Comparison of ENCODE assay signal across 30 mouse cellular contexts in genomic region chr10:46936248-46936970, GRCm38 (mm10).
DNase-seq lines count a peak whose midpoint lies in the region; ATAC-seq and TF ChIP-seq lines count a peak whose summit lies in the region.
"Had no signal": no experiment of that assay in that cellular context is flagged by ENCODE, and none has a peak within 500 bp of the region (broad histone marks: within the 10 kb centered on the region; RNA-seq: fewer than 3 reads in every experiment).

No protein-coding gene starts in this region.

- H3K9me3 ChIP-seq in hindbrain, embryonic 13.5 days, result no peaks in the 10 kb centered on the region
- no peaks in the 10 kb centered on the region for H3K9me3 ChIP-seq in hindbrain, embryonic 14.5 days (ENCODE audit: control insufficient read depth, low read length)
- H3K9me3 ChIP-seq in forebrain, embryonic 13.5 days (replicated peaks), result no peaks in the 10 kb centered on the region
- no peaks in the 10 kb centered on the region for H3K9me3 ChIP-seq in midbrain, embryonic 13.5 days
- H3K9me3 ChIP-seq in stomach, postnatal 0 days (ENCODE audit: control insufficient read depth, low read length), result no peaks in the 10 kb centered on the region
- H3K9me3 ChIP-seq: embryonic facial prominence, embryonic 13.5 days; heart, embryonic 10.5 days; heart, embryonic 15.5 days; kidney, embryonic 15.5 days; limb, embryonic 13.5 days; liver, embryonic 12.5 days; neural tube, embryonic 12.5 days had no signal

- TF ChIP-seq EP300 in stomach, postnatal 0 days (optimal IDR thresholded peaks at IDR 0.05), result no peak

- ATAC-seq in hindbrain, embryonic 13.5 days (ENCODE audit: low FRiP score), result peak; percentile 75; the same call in 1 of the 2 replicates
- no peak; the same call in 1 of the 2 replicates for ATAC-seq in hindbrain, embryonic 14.5 days (ENCODE audit: low FRiP score)
- peak; percentile 80; the same call in 1 of the 2 replicates for ATAC-seq in forebrain, embryonic 13.5 days
- ATAC-seq in midbrain, embryonic 13.5 days, result peak; percentile 90
- no peak for ATAC-seq in stomach, postnatal 0 days (ENCODE audit: low FRiP score, low TSS enrichment)
- ATAC-seq in monocyte, adult 5-6 weeks (replicated peaks; ENCODE audit: insufficient number of reproducible peaks, low FRiP score, low TSS enrichment, poor library complexity, severe bottlenecking), result no peak
- ATAC-seq: CD4-positive, CD25-positive, alpha-beta regulatory T cell, adult 4 months; inflammation-experienced regulatory T-cells, adult 6 months; liver, embryonic 12.5 days; liver, postnatal 0 days had no signal

- no peak for DNase-seq in hindbrain, embryonic 14.5 days (ENCODE audit: low spot score)
- DNase-seq in R1 (ENCODE audit: low read depth, low spot score), result peak; percentile 10
- no peak for DNase-seq in stomach, postnatal 0 days (ENCODE audit: low spot score)
- no peak for DNase-seq in urinary bladder, postnatal 36 days (ENCODE audit: low spot score in 2 of 2)
- DNase-seq: adrenal gland, postnatal 25 days; cerebellum, adult 18-20 months; cerebellum, postnatal 10 days; gastrocnemius, postnatal 14 days; heart, postnatal 36 days; kidney, adult 18-20 months; kidney, postnatal 25 days; liver, postnatal 0 days; lung, postnatal 36 days; right cerebral cortex, adult 18-20 months; thymus, adult 2 months; thymus, postnatal 36 days had no signal

- H3K27ac ChIP-seq in hindbrain, embryonic 13.5 days, result no peak overlapping the region
- H3K27ac ChIP-seq in hindbrain, embryonic 14.5 days, result no peak overlapping the region
- no peak overlapping the region for H3K27ac ChIP-seq in forebrain, embryonic 13.5 days
- no peak overlapping the region for H3K27ac ChIP-seq in midbrain, embryonic 13.5 days
- H3K27ac ChIP-seq in stomach, postnatal 0 days (replicated peaks), result no peak overlapping the region
- H3K27ac ChIP-seq: embryonic facial prominence, embryonic 13.5 days; heart, embryonic 10.5 days; heart, embryonic 15.5 days; kidney, embryonic 15.5 days; left cerebral cortex, adult 2 months; limb, embryonic 13.5 days; liver, embryonic 12.5 days; neural tube, embryonic 12.5 days had no signal

- 56% methylated on average over 5 of the region's 5 CpGs for WGBS in hindbrain, embryonic 13.5 days
- 58% methylated on average over 5 of the region's 5 CpGs for WGBS in hindbrain, embryonic 14.5 days
- 30% methylated on average over 5 of the region's 5 CpGs for WGBS in forebrain, embryonic 13.5 days
- WGBS in midbrain, embryonic 13.5 days, result 68% methylated on average over 5 of the region's 5 CpGs
- WGBS in stomach, postnatal 0 days, result 78% methylated on average over 5 of the region's 5 CpGs

- H3K36me3 ChIP-seq in hindbrain, embryonic 13.5 days, result no peaks in the 10 kb centered on the region
- no peaks in the 10 kb centered on the region for H3K36me3 ChIP-seq in hindbrain, embryonic 14.5 days (replicated peaks; ENCODE audit: control insufficient read depth, insufficient read depth)
- H3K36me3 ChIP-seq in forebrain, embryonic 13.5 days (ENCODE audit: poor library complexity, severe bottlenecking), result no peaks in the 10 kb centered on the region
- no peaks in the 10 kb centered on the region for H3K36me3 ChIP-seq in midbrain, embryonic 13.5 days
- no peaks in the 10 kb centered on the region for H3K36me3 ChIP-seq in stomach, postnatal 0 days (ENCODE audit: control insufficient read depth, insufficient read depth, low read length)
- H3K36me3 ChIP-seq: embryonic facial prominence, embryonic 13.5 days; heart, embryonic 10.5 days; heart, embryonic 15.5 days; kidney, embryonic 15.5 days; limb, embryonic 13.5 days; liver, embryonic 12.5 days; neural tube, embryonic 12.5 days had no signal

- no peaks in the 10 kb centered on the region for H3K27me3 ChIP-seq in hindbrain, embryonic 13.5 days
- no peaks in the 10 kb centered on the region for H3K27me3 ChIP-seq in hindbrain, embryonic 14.5 days (ENCODE audit: control insufficient read depth, insufficient read depth, low read length)
- H3K27me3 ChIP-seq in forebrain, embryonic 13.5 days, result no peaks in the 10 kb centered on the region
- H3K27me3 ChIP-seq in midbrain, embryonic 13.5 days, result no peaks in the 10 kb centered on the region
- H3K27me3 ChIP-seq in stomach, postnatal 0 days (ENCODE audit: control insufficient read depth, insufficient read depth, low read length), result no peaks in the 10 kb centered on the region
- H3K27me3 ChIP-seq: embryonic facial prominence, embryonic 13.5 days; heart, embryonic 15.5 days; kidney, embryonic 15.5 days; limb, embryonic 13.5 days; liver, embryonic 12.5 days; neural tube, embryonic 12.5 days had no signal

- no peak for TF ChIP-seq CTCF in stomach, postnatal 0 days (IDR thresholded peaks at IDR 0.05; ENCODE audit: low read depth)

- H3K4me1 ChIP-seq in hindbrain, embryonic 13.5 days (replicated peaks), result no peaks in the 10 kb centered on the region
- no peaks in the 10 kb centered on the region for H3K4me1 ChIP-seq in hindbrain, embryonic 14.5 days (replicated peaks; ENCODE audit: control insufficient read depth, insufficient read depth, low read length)
- peaks cover 6% of the 10 kb centered on the region for H3K4me1 ChIP-seq in forebrain, embryonic 13.5 days
- peaks cover 6% of the 10 kb centered on the region for H3K4me1 ChIP-seq in midbrain, embryonic 13.5 days (replicated peaks)
- no peaks in the 10 kb centered on the region for H3K4me1 ChIP-seq in stomach, postnatal 0 days (replicated peaks; ENCODE audit: control insufficient read depth, insufficient read depth)
- H3K4me1 ChIP-seq: embryonic facial prominence, embryonic 13.5 days; heart, embryonic 10.5 days; heart, embryonic 15.5 days; kidney, embryonic 15.5 days; limb, embryonic 13.5 days; liver, embryonic 12.5 days; neural tube, embryonic 12.5 days had no signal

- no peak overlapping the region for H3K4me2 ChIP-seq in hindbrain, embryonic 13.5 days
- no peak overlapping the region for H3K4me2 ChIP-seq in hindbrain, embryonic 14.5 days (replicated peaks)
- H3K4me2 ChIP-seq in forebrain, embryonic 13.5 days, result no peak overlapping the region
- H3K4me2 ChIP-seq in midbrain, embryonic 13.5 days (replicated peaks), result no peak overlapping the region
- H3K4me2 ChIP-seq in stomach, postnatal 0 days (replicated peaks; ENCODE audit: low read depth), result no peak overlapping the region
- H3K4me2 ChIP-seq: embryonic facial prominence, embryonic 13.5 days; heart, embryonic 15.5 days; kidney, embryonic 15.5 days; limb, embryonic 13.5 days; liver, embryonic 12.5 days; neural tube, embryonic 12.5 days had no signal

- no peak overlapping the region for H3K4me3 ChIP-seq in hindbrain, embryonic 13.5 days
- H3K4me3 ChIP-seq in hindbrain, embryonic 14.5 days (replicated peaks; ENCODE audit: low read length), result no peak overlapping the region
- H3K4me3 ChIP-seq in forebrain, embryonic 13.5 days, result no peak overlapping the region
- no peak overlapping the region for H3K4me3 ChIP-seq in midbrain, embryonic 13.5 days (replicated peaks)
- no peak overlapping the region for H3K4me3 ChIP-seq in stomach, postnatal 0 days (ENCODE audit: low read depth, low read length)
- H3K4me3 ChIP-seq: embryonic facial prominence, embryonic 13.5 days; heart, embryonic 10.5 days; heart, embryonic 15.5 days; kidney, embryonic 15.5 days; left cerebral cortex, adult 2 months; limb, embryonic 13.5 days; liver, embryonic 12.5 days; neural tube, embryonic 12.5 days had no signal

- H3K9ac ChIP-seq in hindbrain, embryonic 13.5 days, result no peak overlapping the region
- H3K9ac ChIP-seq in hindbrain, embryonic 14.5 days, result no peak overlapping the region
- no peak overlapping the region for H3K9ac ChIP-seq in forebrain, embryonic 13.5 days
- H3K9ac ChIP-seq in midbrain, embryonic 13.5 days (replicated peaks), result no peak overlapping the region
- no peak overlapping the region for H3K9ac ChIP-seq in stomach, postnatal 0 days (ENCODE audit: low read length)
- H3K9ac ChIP-seq: embryonic facial prominence, embryonic 13.5 days; heart, embryonic 15.5 days; kidney, embryonic 15.5 days; limb, embryonic 13.5 days; liver, embryonic 12.5 days; liver, postnatal 0 days; neural tube, embryonic 12.5 days had no signal

Comparison
In these comparisons a context has a peak if more than half of its experiments do, and no peak if none do; other contexts are left out.
1. ATAC-seq: peak in hindbrain, embryonic 13.5 days (single experiment), forebrain, embryonic 13.5 days (single experiment) and midbrain, embryonic 13.5 days (single experiment); none in hindbrain, embryonic 14.5 days (single experiment), stomach, postnatal 0 days (single experiment) and monocyte, adult 5-6 weeks (single experiment).